Mouse (Mus musculus): ENCODE measurements around the gene Ldlrad3. TPM values are rescaled to one million over a fixed set of nuclear protein-coding genes. Genes with fewer than 3 reads are reported as not detected.

The Ldlrad3 gene
- polyA plus RNA-seq, 1 experiment from 2014 or later: 11.7 TPM

GRCm38 (mm10) chr2:102002974-102003775 is 183.0 kb downstream of the Ldlrad3 start:
- ATAC-seq (replicated peaks; ENCODE audit: insufficient number of reproducible peaks, insufficient read depth, low FRiP score, low read depth): peak; percentile 53
- no peak overlapping the region for H3K9ac ChIP-seq
- no peaks in the 10 kb centered on the region for H3K27me3 ChIP-seq
- H3K4me3 ChIP-seq: peak overlapping the region; percentile 26; the same call in 1 of the 2 replicates
- peaks cover 67% of the 10 kb centered on the region for H3K4me1 ChIP-seq (replicated peaks)
- H3K36me3 ChIP-seq: no peaks in the 10 kb centered on the region
- H3K9me3 ChIP-seq (replicated peaks): no peaks in the 10 kb centered on the region
- peak overlapping the region; percentile 77 for H3K27ac ChIP-seq
- peak overlapping the region; percentile 60 for H3K4me2 ChIP-seq
- 21% methylated on average over 8 of the region's 8 CpGs for WGBS

- Histone ChIP-seq H3K4me1 (replicated peaks) (peaks cover 67% of the 10 kb centered on the region), H3K9me3 (replicated peaks) (no peaks in the 10 kb centered on the region), H3K4me3 (peak overlapping the region; percentile 26), H3K27me3 (no peaks in the 10 kb centered on the region), H3K27ac (peak overlapping the region; percentile 77), H3K4me2 (peak overlapping the region; percentile 60), H3K9ac (0 out of 2 replicates have a peak overlapping the region, but pooled peaks have one; percentile 1), H3K36me3 (no peaks in the 10 kb centered on the region)
- WGBS: 24% methylated on average over 12 of the region's 12 CpGs
- no peak for ATAC-seq (replicated peaks; ENCODE audit: insufficient number of reproducible peaks, insufficient read depth, low FRiP score, low read depth)
Measured at GRCm38 (mm10) chr2:102002408-102002973, 183.7 kb downstream of the Ldlrad3 start.

- Histone ChIP-seq H3K27ac (peak overlapping the region; percentile 77), H3K9me3 (replicated peaks) (no peaks in the 10 kb centered on the region), H3K4me1 (replicated peaks) (peaks cover 64% of the 10 kb centered on the region), H3K27me3 (no peaks in the 10 kb centered on the region), H3K4me3 (no peak overlapping the region), H3K4me2 (peak overlapping the region; percentile 60; the same call in 1 of the 2 replicates), H3K9ac (0 out of 2 replicates have a peak overlapping the region, but pooled peaks have one; percentile 1), H3K36me3 (no peaks in the 10 kb centered on the region)
- WGBS: 0% methylated on average over 1 of the region's 1 CpGs
- ATAC-seq (replicated peaks; ENCODE audit: insufficient number of reproducible peaks, insufficient read depth, low FRiP score, low read depth): no peak
Measured at GRCm38 (mm10) chr2:102001661-102002060, 184.5 kb downstream of the Ldlrad3 start.

GRCm38 (mm10) chr2:101998911-101999572 is 187.1 kb downstream of the Ldlrad3 start:
- Histone ChIP-seq H3K4me2 (no peak overlapping the region), H3K27me3 (no peaks in the 10 kb centered on the region), H3K27ac (no peak overlapping the region), H3K4me1 (replicated peaks) (peaks cover 40% of the 10 kb centered on the region), H3K4me3 (no peak overlapping the region), H3K36me3 (no peaks in the 10 kb centered on the region), H3K9me3 (replicated peaks) (no peaks in the 10 kb centered on the region), H3K9ac (no peak overlapping the region)
- 65% methylated on average over 11 of the region's 11 CpGs for WGBS
- ATAC-seq (replicated peaks; ENCODE audit: insufficient number of reproducible peaks, insufficient read depth, low FRiP score, low read depth): no peak

- H3K9me3 ChIP-seq (replicated peaks): no peaks in the 10 kb centered on the region
- no peak overlapping the region for H3K9ac ChIP-seq
- no peak overlapping the region for H3K4me3 ChIP-seq
- whole genome bisulfite sequencing: 87% methylated on average over 11 of the region's 11 CpGs
- no peak overlapping the region for H3K4me2 ChIP-seq
- H3K36me3 ChIP-seq: no peaks in the 10 kb centered on the region
- H3K27ac ChIP-seq: no peak overlapping the region
- ATAC-seq (replicated peaks; ENCODE audit: insufficient number of reproducible peaks, insufficient read depth, low FRiP score, low read depth): no peak
- peaks cover 20% of the 10 kb centered on the region for H3K4me1 ChIP-seq (replicated peaks)
- no peaks in the 10 kb centered on the region for H3K27me3 ChIP-seq
Measured at GRCm38 (mm10) chr2:101997013-101997412, 189.2 kb downstream of the Ldlrad3 start.

- ATAC-seq (replicated peaks; ENCODE audit: insufficient number of reproducible peaks, insufficient read depth, low FRiP score, low read depth): no peak
- H3K9ac ChIP-seq: no peak overlapping the region
- H3K4me1 ChIP-seq (replicated peaks): peaks cover 11% of the 10 kb centered on the region; the same call in 1 of the 2 replicates
- no peak overlapping the region for H3K4me3 ChIP-seq
- no peak overlapping the region for H3K4me2 ChIP-seq
- H3K9me3 ChIP-seq (replicated peaks): no peaks in the 10 kb centered on the region
- 75% methylated on average over 9 of the region's 9 CpGs for WGBS
- peak overlapping the region; percentile 10; the same call in 1 of the 2 replicates for H3K27ac ChIP-seq
- no peaks in the 10 kb centered on the region for H3K27me3 ChIP-seq
- H3K36me3 ChIP-seq: no peaks in the 10 kb centered on the region
Measured at GRCm38 (mm10) chr2:101992574-101993310, 193.4 kb downstream of the Ldlrad3 start.

GRCm38 (mm10) chr2:101991726-101992125 is 194.5 kb downstream of the Ldlrad3 start:
- H3K4me2 ChIP-seq: no peak overlapping the region
- WGBS: 67% methylated on average over 2 of the region's 2 CpGs
- no peaks in the 10 kb centered on the region for H3K36me3 ChIP-seq
- ATAC-seq (replicated peaks; ENCODE audit: insufficient number of reproducible peaks, insufficient read depth, low FRiP score, low read depth): no peak
- H3K9me3 ChIP-seq (replicated peaks): no peaks in the 10 kb centered on the region
- H3K9ac ChIP-seq: no peak overlapping the region
- no peak overlapping the region for H3K4me3 ChIP-seq
- H3K27ac ChIP-seq: no peak overlapping the region
- peaks cover 18% of the 10 kb centered on the region for H3K4me1 ChIP-seq (replicated peaks)
- H3K27me3 ChIP-seq: no peaks in the 10 kb centered on the region

- Histone ChIP-seq H3K27ac (no peak overlapping the region), H3K9me3 (replicated peaks) (no peaks in the 10 kb centered on the region), H3K27me3 (no peaks in the 10 kb centered on the region), H3K4me3 (no peak overlapping the region), H3K4me2 (no peak overlapping the region), H3K4me1 (replicated peaks) (peaks cover 48% of the 10 kb centered on the region), H3K36me3 (no peaks in the 10 kb centered on the region), H3K9ac (no peak overlapping the region)
- 54% methylated on average over 3 of the region's 3 CpGs for WGBS
- ATAC-seq (replicated peaks; ENCODE audit: insufficient number of reproducible peaks, insufficient read depth, low FRiP score, low read depth): no peak
Measured at GRCm38 (mm10) chr2:101986344-101987087, 199.7 kb downstream of the Ldlrad3 start.

GRCm38 (mm10) chr2:101983853-101984543 is 202.2 kb downstream of the Ldlrad3 start:
- no peak for ATAC-seq (replicated peaks; ENCODE audit: insufficient number of reproducible peaks, insufficient read depth, low FRiP score, low read depth)
- Histone ChIP-seq H3K9ac (no peak overlapping the region), H3K4me3 (no peak overlapping the region), H3K36me3 (no peaks in the 10 kb centered on the region), H3K27me3 (no peaks in the 10 kb centered on the region), H3K27ac (no peak overlapping the region), H3K9me3 (replicated peaks) (no peaks in the 10 kb centered on the region), H3K4me1 (replicated peaks) (peaks cover 48% of the 10 kb centered on the region), H3K4me2 (no peak overlapping the region)
- WGBS: 77% methylated on average over 9 of the region's 9 CpGs

All from heart, embryonic 15.5 days (tissue).